Mouse (Mus musculus) heart, embryonic 11.5 days (tissue): ENCODE results near the gene Rbm20. TPM values are rescaled to one million over a fixed set of nuclear protein-coding genes. Genes with fewer than 3 reads are reported as not detected.

Experiments
- ATAC-seq: fragments of 200-750 bp; cut with Nextera tagmentation; replicated peaks from 2 replicates; pipeline ENCODE4 v1.8.0; 2017; ENCODE audit warnings: moderate library complexity; ENCODE audit not compliant: insufficient number of reproducible peaks, low FRiP score, low TSS enrichment
- H3K27ac ChIP-seq: fragments of 300-500 bp; sonication (generic); 2 replicates; pipeline ENCODE4 v1.5.1; 2014; ENCODE audit warnings: mild to moderate bottlenecking, low read depth, low read length
- H3K27me3 ChIP-seq: fragments of 300-500 bp; sonication (generic); 2 replicates; pipeline ENCODE4 v1.6.1; 2014; ENCODE audit warnings: mild to moderate bottlenecking, low read length, mixed read lengths; ENCODE audit not compliant: control insufficient read depth, insufficient read depth
- H3K36me3 ChIP-seq: fragments of 300-500 bp; sonication (generic); 2 replicates; pipeline ENCODE4 v1.6.1; 2014; ENCODE audit warnings: mild to moderate bottlenecking, low read length, moderate library complexity, mixed read lengths; ENCODE audit not compliant: control insufficient read depth, insufficient read depth
- H3K4me1 ChIP-seq: fragments of 300-500 bp; sonication (generic); 2 replicates; pipeline ENCODE4 v1.6.1; 2014; ENCODE audit warnings: low read length; ENCODE audit not compliant: control insufficient read depth, insufficient read depth
- H3K4me2 ChIP-seq: fragments of 300-500 bp; sonication (generic); 2 replicates; pipeline ENCODE4 v1.6.1; 2014; ENCODE audit warnings: mild to moderate bottlenecking, moderate library complexity
- H3K4me3 ChIP-seq: fragments of 300-500 bp; sonication (generic); 2 replicates; pipeline ENCODE4 v1.5.1; 2014; ENCODE audit warnings: low read depth, low read length
- H3K9ac ChIP-seq: fragments of 300-500 bp; sonication (generic); 2 replicates; pipeline ENCODE4 v1.6.1; 2014; ENCODE audit warnings: mild to moderate bottlenecking, low read depth, low read length, moderate library complexity
- H3K9me3 ChIP-seq: fragments of 300-500 bp; sonication (generic); replicated peaks from 2 replicates; pipeline ENCODE4 v1.6.1; 2016; ENCODE audit warnings: low read length; ENCODE audit not compliant: control insufficient read depth
- WGBS: fragments of 180-500 bp; shearing (Covaris S2); extraction: QIAGEN DNeasy Blood & Tissue Kit; methylation state at CpG from one replicate; pipeline ENCODE4 v1.1.7; 2014; ENCODE audit not compliant: insufficient replicate concordance; 5-methylcytosine and 5-hydroxymethylcytosine counted together
- polyA plus RNA-seq: library from polyadenylated mRNA; unstranded; fragments of >200 nt; fragmentation: Nextera tagmentation; extraction: Ambion mirVana; gene quantifications from 2 replicates; pipeline ENCODE4 v1.2.1, GENCODE M21; 2014

Gene Rbm20
- polyA plus RNA-seq, 1 experiment from 2014 or later = 25.0 TPM

GRCm38 (mm10) chr19:53789571-53789970 is 112.5 kb downstream of the Rbm20 start:
- Histone ChIP-seq H3K9me3 (no peaks in the 10 kb centered on the region), H3K4me1 (peaks cover 71% of the 10 kb centered on the region), H3K27me3 (no peaks in the 10 kb centered on the region), H3K9ac (no peak overlapping the region), H3K4me2 (no peak overlapping the region), H3K27ac (peak overlapping the region; percentile 51; the same call in 1 of the 2 replicates), H3K4me3 (no peak overlapping the region), H3K36me3 (no peaks in the 10 kb centered on the region)
- 60% methylated on average over 7 of the region's 7 CpGs for WGBS
- no peak for ATAC-seq

- no peak for ATAC-seq
These were observed 114.9 kb downstream of the Rbm20 start for GRCm38 (mm10) chr19:53791751-53792720.

GRCm38 (mm10) chr19:53792976-53793897 is 116.1 kb downstream of the Rbm20 start:
- Histone ChIP-seq H3K4me3 (peak overlapping the region; percentile 21), H3K36me3 (no peaks in the 10 kb centered on the region), H3K4me2 (peak overlapping the region; percentile 42), H3K27me3 (no peaks in the 10 kb centered on the region), H3K27ac (peak overlapping the region; percentile 84), H3K9ac (no peak overlapping the region), H3K4me1 (peaks cover 65% of the 10 kb centered on the region), H3K9me3 (no peaks in the 10 kb centered on the region)
- 64% methylated on average over 37 of the region's 37 CpGs for WGBS
- ATAC-seq = 0 out of 2 replicates have a peak, but pooled peaks have one; percentile 46

More at GRCm38 (mm10) chr19:53791751-53792720, 114.9 kb downstream of the Rbm20 start:
- peak overlapping the region; percentile 42; the same call in 1 of the 2 replicates for H3K4me2 ChIP-seq
- H3K27me3 ChIP-seq = no peaks in the 10 kb centered on the region
- H3K27ac ChIP-seq = peak overlapping the region; percentile 84
- no peak overlapping the region for H3K9ac ChIP-seq
- 53% methylated on average over 20 of the region's 20 CpGs for WGBS
- no peaks in the 10 kb centered on the region for H3K36me3 ChIP-seq
- no peaks in the 10 kb centered on the region for H3K9me3 ChIP-seq
- no peak overlapping the region for H3K4me3 ChIP-seq
- peaks cover 68% of the 10 kb centered on the region for H3K4me1 ChIP-seq

- H3K4me2 ChIP-seq = peak overlapping the region; percentile 42
- ATAC-seq = no peak
- no peaks in the 10 kb centered on the region for H3K27me3 ChIP-seq
- no peak overlapping the region for H3K9ac ChIP-seq
- H3K9me3 ChIP-seq = no peaks in the 10 kb centered on the region
- H3K4me3 ChIP-seq = peak overlapping the region; percentile 21; the same call in 1 of the 2 replicates
- 74% methylated on average over 23 of the region's 23 CpGs for WGBS
- H3K27ac ChIP-seq = peak overlapping the region; percentile 84
- H3K36me3 ChIP-seq = no peaks in the 10 kb centered on the region
- H3K4me1 ChIP-seq = peaks cover 58% of the 10 kb centered on the region
These were observed 117.1 kb downstream of the Rbm20 start for GRCm38 (mm10) chr19:53793994-53794890.

GRCm38 (mm10) chr19:53794996-53795395 is 117.9 kb downstream of the Rbm20 start:
- Histone ChIP-seq H3K9me3 (no peaks in the 10 kb centered on the region), H3K9ac (no peak overlapping the region), H3K4me2 (peak overlapping the region; percentile 42; the same call in 1 of the 2 replicates), H3K4me1 (peaks cover 58% of the 10 kb centered on the region), H3K27ac (no peak overlapping the region), H3K27me3 (no peaks in the 10 kb centered on the region), H3K4me3 (no peak overlapping the region), H3K36me3 (no peaks in the 10 kb centered on the region)
- no peak for ATAC-seq
- WGBS = 66% methylated on average over 4 of the region's 4 CpGs

GRCm38 (mm10) chr19:53796020-53796419 is 118.9 kb downstream of the Rbm20 start:
- no peaks in the 10 kb centered on the region for H3K36me3 ChIP-seq
- no peak for ATAC-seq
- WGBS = 77% methylated on average over 5 of the region's 5 CpGs
- no peak overlapping the region for H3K4me2 ChIP-seq
- no peaks in the 10 kb centered on the region for H3K9me3 ChIP-seq
- no peak overlapping the region for H3K4me3 ChIP-seq
- H3K27ac ChIP-seq = no peak overlapping the region
- peaks cover 60% of the 10 kb centered on the region for H3K4me1 ChIP-seq
- no peak overlapping the region for H3K9ac ChIP-seq
- no peaks in the 10 kb centered on the region for H3K27me3 ChIP-seq

- Histone ChIP-seq H3K4me2 (no peak overlapping the region), H3K9ac (no peak overlapping the region), H3K9me3 (no peaks in the 10 kb centered on the region), H3K36me3 (no peaks in the 10 kb centered on the region), H3K27me3 (no peaks in the 10 kb centered on the region), H3K27ac (no peak overlapping the region), H3K4me1 (peaks cover 56% of the 10 kb centered on the region), H3K4me3 (no peak overlapping the region)
- WGBS = 70% methylated on average over 10 of the region's 10 CpGs
- no peak for ATAC-seq
These were observed 120.7 kb downstream of the Rbm20 start for GRCm38 (mm10) chr19:53797770-53798169.
